Mouse (Mus musculus): ENCODE results near the gene G6pd2.

Gene G6pd2

GRCm38 (mm10) chr5:61808516-61808915, at the start of gene G6pd2:
TSS of gene G6pd2 (plus strand) at chr5:61808816.
- DNase-seq = no peak

- no peak for DNase-seq
Observed at GRCm38 (mm10) chr5:61764214-61764613, 44.4 kb upstream of the G6pd2 start.

GRCm38 (mm10) chr5:61832935-61833551, 24.4 kb downstream of the G6pd2 start:
- no peak for DNase-seq

- DNase-seq = no peak
Observed at GRCm38 (mm10) chr5:61843891-61844290, 35.3 kb downstream of the G6pd2 start.
